Mouse (Mus musculus): ENCODE measurements at regions not wholly inside any gene's neighbourhood (a gene's known extent, or its start where the extent isn't known, plus 50 kb on each side); places are given as distances from the start of the nearest gene placed in this dataset.
A peak's percentile ranks its signal among the peaks of the same experiment; 100 is the strongest.

DNA sequence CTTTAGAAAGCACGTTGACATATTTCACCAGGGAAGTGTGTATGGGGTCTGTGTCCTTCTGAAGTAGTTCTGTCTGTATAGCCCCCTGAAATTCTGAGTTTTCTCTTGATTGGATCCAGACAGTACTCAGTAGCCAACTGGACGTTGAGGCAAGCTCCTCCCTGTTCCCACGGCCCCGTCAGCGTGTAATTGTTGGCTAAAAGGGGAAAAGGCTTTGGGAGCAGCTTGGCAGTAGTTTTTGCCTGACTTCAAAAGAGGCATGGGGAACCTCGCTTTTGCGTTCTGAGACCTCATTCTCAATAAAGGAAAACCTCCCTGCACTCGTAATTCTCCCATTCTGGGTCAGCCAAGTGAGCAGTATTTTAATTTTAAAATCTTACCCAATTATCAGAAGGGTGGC is 157.8 kb upstream of the Mphosph6 start:
- no peak overlapping the region for H3K4me3 ChIP-seq (ENCODE audit: low read depth, low read length)
- 0 out of 2 replicates have a peak, but pooled peaks cover 4% of the 10 kb centered on the region for H3K27me3 ChIP-seq (ENCODE audit: control insufficient read depth, insufficient read depth, low read length)
- ATAC-seq (replicated peaks; ENCODE audit: insufficient number of reproducible peaks, low FRiP score, low TSS enrichment): no peak

DNA sequence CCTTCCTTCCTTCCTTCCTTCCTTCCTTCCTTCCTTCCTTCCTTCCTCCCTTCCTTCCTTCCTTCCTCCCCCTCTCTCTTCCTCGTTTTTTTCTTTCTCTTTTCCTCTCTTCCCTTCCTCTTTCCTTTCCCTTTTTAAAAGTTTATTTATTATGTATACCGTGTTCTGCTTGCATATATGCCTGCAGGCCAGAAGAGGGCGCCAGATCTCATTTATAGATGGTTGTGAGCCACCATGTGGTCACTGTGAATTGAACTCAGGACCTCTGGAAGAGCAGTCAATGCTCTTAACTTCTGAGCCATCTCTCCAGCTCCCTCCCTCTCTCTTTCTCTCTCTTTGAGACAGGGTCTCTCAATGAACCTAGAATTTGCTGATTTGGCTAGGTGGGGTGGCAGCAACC is 157.2 kb upstream of the Mphosph6 start:
- no peak overlapping the region for H3K4me2 ChIP-seq
- WGBS (ENCODE audit: insufficient replicate concordance): 50% methylated on average over 3 of the region's 3 CpGs
- no peaks in the 10 kb centered on the region for H3K9me3 ChIP-seq (replicated peaks; ENCODE audit: control insufficient read depth, low read length)
- H3K4me1 ChIP-seq (ENCODE audit: control insufficient read depth, insufficient read depth, low read length): no peaks in the 10 kb centered on the region
- 0 out of 2 replicates have a peak, but pooled peaks cover 4% of the 10 kb centered on the region for H3K27me3 ChIP-seq (ENCODE audit: control insufficient read depth, insufficient read depth, low read length)
- H3K4me3 ChIP-seq (ENCODE audit: low read depth, low read length): no peak overlapping the region
- no peak for ATAC-seq (replicated peaks; ENCODE audit: insufficient number of reproducible peaks, low FRiP score, low TSS enrichment)
- H3K9ac ChIP-seq (ENCODE audit: low read depth, low read length): no peak overlapping the region
- H3K36me3 ChIP-seq (ENCODE audit: control insufficient read depth, insufficient read depth, low read length): no peaks in the 10 kb centered on the region
- no peak overlapping the region for H3K27ac ChIP-seq (ENCODE audit: low read depth, low read length)

More for the DNA sequence above, 157.8 kb upstream of the Mphosph6 start:
- Histone ChIP-seq H3K4me1 (ENCODE audit: control insufficient read depth, insufficient read depth, low read length) (no peaks in the 10 kb centered on the region), H3K36me3 (ENCODE audit: control insufficient read depth, insufficient read depth, low read length) (no peaks in the 10 kb centered on the region), H3K9ac (ENCODE audit: low read depth, low read length) (no peak overlapping the region), H3K4me2 (no peak overlapping the region), H3K9me3 (replicated peaks; ENCODE audit: control insufficient read depth, low read length) (no peaks in the 10 kb centered on the region), H3K27ac (ENCODE audit: low read depth, low read length) (no peak overlapping the region)
- WGBS (ENCODE audit: insufficient replicate concordance): 75% methylated on average over 8 of the region's 8 CpGs

DNA sequence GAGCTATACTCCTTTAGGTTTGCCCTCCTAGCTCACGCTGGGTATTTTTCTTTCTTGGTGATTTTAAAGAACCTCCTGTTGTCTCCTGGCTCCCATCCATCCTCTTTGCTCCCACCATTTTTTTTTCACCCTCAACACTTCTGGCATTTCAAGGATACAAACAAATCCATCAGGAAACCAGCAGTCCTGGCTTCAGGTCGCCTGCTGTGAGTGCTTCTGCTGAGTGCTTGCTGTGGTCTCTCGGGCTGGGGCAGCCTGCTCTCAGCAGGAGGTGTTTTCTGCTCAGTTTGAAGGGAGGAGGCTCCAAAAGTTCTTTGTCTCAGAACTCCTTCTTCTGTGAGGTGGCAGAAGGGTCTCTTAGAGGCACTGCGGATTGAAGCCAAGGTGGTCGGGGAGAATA is 149.9 kb upstream of the Mphosph6 start:
- no peak overlapping the region for H3K9ac ChIP-seq (ENCODE audit: low read depth, low read length)
- WGBS (ENCODE audit: insufficient replicate concordance): 13% methylated on average over 5 of the region's 5 CpGs
- no peak overlapping the region for H3K4me2 ChIP-seq
- no peaks in the 10 kb centered on the region for H3K36me3 ChIP-seq (ENCODE audit: control insufficient read depth, insufficient read depth, low read length)
- H3K4me1 ChIP-seq (ENCODE audit: control insufficient read depth, insufficient read depth, low read length): no peaks in the 10 kb centered on the region; the same call in 1 of the 2 replicates
- no peak overlapping the region for H3K27ac ChIP-seq (ENCODE audit: low read depth, low read length)
- peaks cover 7% of the 10 kb centered on the region; the same call in 1 of the 2 replicates for H3K27me3 ChIP-seq (ENCODE audit: control insufficient read depth, insufficient read depth, low read length)
- no peak overlapping the region for H3K4me3 ChIP-seq (ENCODE audit: low read depth, low read length)
- no peak for ATAC-seq (replicated peaks; ENCODE audit: insufficient number of reproducible peaks, low FRiP score, low TSS enrichment)
- H3K9me3 ChIP-seq (replicated peaks; ENCODE audit: control insufficient read depth, low read length): no peaks in the 10 kb centered on the region

DNA sequence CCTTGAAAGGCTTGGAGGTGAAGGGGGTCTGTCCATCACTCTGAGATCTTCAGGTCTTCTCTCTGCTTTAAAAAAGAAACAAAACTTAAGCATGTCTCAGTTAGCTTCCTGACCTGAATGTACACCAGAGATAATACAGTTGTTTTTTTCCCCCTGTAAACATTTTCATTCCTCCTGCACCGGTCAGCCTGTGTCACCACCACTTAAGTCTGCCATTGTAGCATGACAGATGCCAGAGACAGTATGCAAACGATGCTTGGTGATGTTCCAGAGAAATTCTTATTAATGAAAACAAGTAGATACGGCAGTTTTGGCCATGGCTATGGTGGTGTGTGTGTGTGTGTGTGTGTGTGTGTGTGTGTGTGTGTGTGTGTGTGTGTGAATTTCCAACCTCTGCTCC is 144.8 kb upstream of the Mphosph6 start:
- H3K4me2 ChIP-seq: no peak overlapping the region
- no peak for ATAC-seq (replicated peaks; ENCODE audit: insufficient number of reproducible peaks, low FRiP score, low TSS enrichment)
- H3K9ac ChIP-seq (ENCODE audit: low read depth, low read length): no peak overlapping the region
- H3K9me3 ChIP-seq (replicated peaks; ENCODE audit: control insufficient read depth, low read length): no peaks in the 10 kb centered on the region
- no peak overlapping the region for H3K27ac ChIP-seq (ENCODE audit: low read depth, low read length)
- H3K4me3 ChIP-seq (ENCODE audit: low read depth, low read length): no peak overlapping the region
- H3K4me1 ChIP-seq (ENCODE audit: control insufficient read depth, insufficient read depth, low read length): no peaks in the 10 kb centered on the region
- H3K36me3 ChIP-seq (ENCODE audit: control insufficient read depth, insufficient read depth, low read length): no peaks in the 10 kb centered on the region
- WGBS (ENCODE audit: insufficient replicate concordance): 28% methylated on average over 3 of the region's 3 CpGs
- peaks cover 2% of the 10 kb centered on the region; the same call in 1 of the 2 replicates for H3K27me3 ChIP-seq (ENCODE audit: control insufficient read depth, insufficient read depth, low read length)

GRCm38 (mm10) chr8:117934566-117935094 is 132.9 kb upstream of the Mphosph6 start:
- 0 out of 2 replicates have a peak, but pooled peaks have one; percentile 31 for ATAC-seq (replicated peaks; ENCODE audit: insufficient number of reproducible peaks, low FRiP score, low TSS enrichment)
- Histone ChIP-seq H3K27ac (ENCODE audit: low read depth, low read length) (no peak overlapping the region; the same call in 1 of the 2 replicates), H3K9ac (ENCODE audit: low read depth, low read length) (no peak overlapping the region), H3K4me1 (ENCODE audit: control insufficient read depth, insufficient read depth, low read length) (0 out of 2 replicates have a peak, but pooled peaks cover 2% of the 10 kb centered on the region), H3K9me3 (replicated peaks; ENCODE audit: control insufficient read depth, low read length) (no peaks in the 10 kb centered on the region), H3K4me2 (no peak overlapping the region), H3K27me3 (ENCODE audit: control insufficient read depth, insufficient read depth, low read length) (no peaks in the 10 kb centered on the region), H3K36me3 (ENCODE audit: control insufficient read depth, insufficient read depth, low read length) (no peaks in the 10 kb centered on the region), H3K4me3 (ENCODE audit: low read depth, low read length) (no peak overlapping the region)
- WGBS (ENCODE audit: insufficient replicate concordance): 87% methylated on average over 16 of the region's 16 CpGs

- Histone ChIP-seq H3K9ac (ENCODE audit: low read depth, low read length) (no peak overlapping the region), H3K4me2 (no peak overlapping the region), H3K36me3 (ENCODE audit: control insufficient read depth, insufficient read depth, low read length) (no peaks in the 10 kb centered on the region), H3K9me3 (replicated peaks; ENCODE audit: control insufficient read depth, low read length) (no peaks in the 10 kb centered on the region), H3K27ac (ENCODE audit: low read depth, low read length) (no peak overlapping the region), H3K4me1 (ENCODE audit: control insufficient read depth, insufficient read depth, low read length) (no peaks in the 10 kb centered on the region), H3K27me3 (ENCODE audit: control insufficient read depth, insufficient read depth, low read length) (no peaks in the 10 kb centered on the region), H3K4me3 (ENCODE audit: low read depth, low read length) (no peak overlapping the region)
- 65% methylated on average over 6 of the region's 6 CpGs for WGBS (ENCODE audit: insufficient replicate concordance)
- no peak for ATAC-seq (replicated peaks; ENCODE audit: insufficient number of reproducible peaks, low FRiP score, low TSS enrichment)
These were observed 128.9 kb upstream of the Mphosph6 start for GRCm38 (mm10) chr8:117930687-117931086.

GRCm38 (mm10) chr8:117929606-117930005 is 127.9 kb upstream of the Mphosph6 start:
- WGBS (ENCODE audit: insufficient replicate concordance): 78% methylated on average over 12 of the region's 12 CpGs
- no peak overlapping the region for H3K4me2 ChIP-seq
- no peak overlapping the region for H3K9ac ChIP-seq (ENCODE audit: low read depth, low read length)
- H3K9me3 ChIP-seq (replicated peaks; ENCODE audit: control insufficient read depth, low read length): no peaks in the 10 kb centered on the region
- H3K36me3 ChIP-seq (ENCODE audit: control insufficient read depth, insufficient read depth, low read length): no peaks in the 10 kb centered on the region
- no peaks in the 10 kb centered on the region for H3K4me1 ChIP-seq (ENCODE audit: control insufficient read depth, insufficient read depth, low read length)
- ATAC-seq (replicated peaks; ENCODE audit: insufficient number of reproducible peaks, low FRiP score, low TSS enrichment): no peak
- no peak overlapping the region for H3K27ac ChIP-seq (ENCODE audit: low read depth, low read length)
- H3K4me3 ChIP-seq (ENCODE audit: low read depth, low read length): no peak overlapping the region
- no peaks in the 10 kb centered on the region for H3K27me3 ChIP-seq (ENCODE audit: control insufficient read depth, insufficient read depth, low read length)

DNA sequence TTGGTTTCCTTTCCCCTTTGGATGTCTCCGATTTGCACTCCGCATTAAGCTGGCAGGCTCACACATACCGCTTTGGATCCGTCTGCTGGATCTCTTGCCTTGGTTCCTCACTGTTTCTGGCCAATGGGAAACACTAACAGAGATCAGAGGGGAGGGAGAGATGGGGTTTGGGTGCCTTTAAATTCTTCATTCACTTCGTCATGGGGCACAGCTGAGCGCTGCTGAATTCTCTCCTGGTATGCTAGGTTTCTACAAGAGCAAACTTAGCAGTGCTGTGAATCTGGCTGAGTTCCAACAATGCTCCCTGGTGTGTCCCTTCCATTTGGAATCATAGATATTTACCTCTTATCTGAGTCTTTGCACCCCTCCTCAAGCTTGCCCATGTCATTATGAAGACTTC is 121.6 kb upstream of the Mphosph6 start:
- WGBS (ENCODE audit: insufficient replicate concordance): 73% methylated on average over 6 of the region's 6 CpGs
- Histone ChIP-seq H3K9me3 (replicated peaks; ENCODE audit: control insufficient read depth, low read length) (no peaks in the 10 kb centered on the region), H3K36me3 (ENCODE audit: control insufficient read depth, insufficient read depth, low read length) (no peaks in the 10 kb centered on the region), H3K27ac (ENCODE audit: low read depth, low read length) (no peak overlapping the region), H3K4me2 (no peak overlapping the region), H3K27me3 (ENCODE audit: control insufficient read depth, insufficient read depth, low read length) (no peaks in the 10 kb centered on the region), H3K9ac (ENCODE audit: low read depth, low read length) (no peak overlapping the region), H3K4me3 (ENCODE audit: low read depth, low read length) (no peak overlapping the region), H3K4me1 (ENCODE audit: control insufficient read depth, insufficient read depth, low read length) (no peaks in the 10 kb centered on the region; the same call in 1 of the 2 replicates)
- ATAC-seq (replicated peaks; ENCODE audit: insufficient number of reproducible peaks, low FRiP score, low TSS enrichment): no peak

DNA sequence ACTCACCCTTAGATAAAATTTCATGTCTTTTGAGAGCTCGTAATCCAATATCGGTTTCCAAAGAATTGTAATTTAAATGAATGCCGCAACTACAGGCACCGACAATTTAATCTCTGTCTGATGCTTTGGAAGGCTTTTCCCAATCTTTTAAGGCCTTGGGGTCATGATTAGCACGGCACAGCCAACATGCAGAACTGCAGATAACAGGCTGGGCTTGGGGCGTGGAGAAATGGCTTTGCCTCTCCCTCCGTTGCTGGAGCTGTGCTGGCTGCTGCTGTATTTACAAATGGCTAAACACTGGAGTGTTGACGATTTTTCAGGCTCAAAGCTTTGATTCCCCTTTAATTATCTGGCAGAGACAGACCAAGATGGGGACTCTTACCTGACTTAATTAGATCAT is 101.3 kb upstream of the Mphosph6 start:
- H3K4me3 ChIP-seq (ENCODE audit: low read depth, low read length): no peak overlapping the region
- H3K9me3 ChIP-seq (replicated peaks; ENCODE audit: control insufficient read depth, low read length): no peaks in the 10 kb centered on the region
- H3K9ac ChIP-seq (ENCODE audit: low read depth, low read length): no peak overlapping the region
- H3K27me3 ChIP-seq (ENCODE audit: control insufficient read depth, insufficient read depth, low read length): no peaks in the 10 kb centered on the region
- H3K36me3 ChIP-seq (ENCODE audit: control insufficient read depth, insufficient read depth, low read length): no peaks in the 10 kb centered on the region
- no peak overlapping the region for H3K4me2 ChIP-seq
- ATAC-seq (replicated peaks; ENCODE audit: insufficient number of reproducible peaks, low FRiP score, low TSS enrichment): no peak
- H3K27ac ChIP-seq (ENCODE audit: low read depth, low read length): no peak overlapping the region
- H3K4me1 ChIP-seq (ENCODE audit: control insufficient read depth, insufficient read depth, low read length): no peaks in the 10 kb centered on the region
- 44% methylated on average over 8 of the region's 8 CpGs for WGBS (ENCODE audit: insufficient replicate concordance)
